Mouse (Mus musculus) forebrain, embryonic 10.5 days (tissue): Measurements from ENCODE around the gene Aar2. TPM values are rescaled to one million over a fixed set of nuclear protein-coding genes. Genes with fewer than 3 reads are reported as not detected.

Source experiments
- DNase-seq: peaks from one replicate; pipeline ENCODE4 v3.0.0-alpha.2; 2017; ENCODE audit warnings: low spot score; ENCODE audit errors: extremely low spot score
- H3K27ac ChIP-seq: fragments of 300-500 bp; sonication (generic); 2 replicates; pipeline ENCODE4 v1.5.1; 2016; ENCODE audit warnings: mild to moderate bottlenecking
- H3K27me3 ChIP-seq: fragments of 300-500 bp; sonication (generic); 2 replicates; pipeline ENCODE4 v1.6.1; 2016; ENCODE audit warnings: mild to moderate bottlenecking; ENCODE audit not compliant: poor library complexity, severe bottlenecking
- H3K36me3 ChIP-seq: fragments of 300-500 bp; sonication (generic); replicated peaks from 2 replicates; pipeline ENCODE4 v1.6.1; 2016; ENCODE audit warnings: mild to moderate bottlenecking, moderate library complexity
- H3K4me1 ChIP-seq: fragments of 300-500 bp; sonication (generic); 2 replicates; pipeline ENCODE4 v1.6.1; 2016
- H3K4me3 ChIP-seq: fragments of 300-500 bp; sonication (generic); 2 replicates; pipeline ENCODE4 v1.5.1; 2016; ENCODE audit warnings: mild to moderate bottlenecking, moderate library complexity
- H3K9me3 ChIP-seq: fragments of 300-500 bp; sonication (generic); 2 replicates; pipeline ENCODE4 v1.6.1; 2016; ENCODE audit warnings: mild to moderate bottlenecking, moderate library complexity
- WGBS: fragments of 180-500 bp; shearing (Covaris S2); methylation state at CpG from one replicate; pipeline ENCODE4 v1.1.7; 2016; 5-methylcytosine and 5-hydroxymethylcytosine counted together
- polyA plus RNA-seq: library from polyadenylated mRNA; unstranded; fragments of >200 nt; fragmentation: Nextera tagmentation; extraction: Ambion mirVana; gene quantifications from 2 replicates; pipeline ENCODE4 v1.2.1, GENCODE M21; 2016

Gene Aar2
- polyA plus RNA-seq, 1 experiment from 2014 or later = 51.6 TPM

DNA sequence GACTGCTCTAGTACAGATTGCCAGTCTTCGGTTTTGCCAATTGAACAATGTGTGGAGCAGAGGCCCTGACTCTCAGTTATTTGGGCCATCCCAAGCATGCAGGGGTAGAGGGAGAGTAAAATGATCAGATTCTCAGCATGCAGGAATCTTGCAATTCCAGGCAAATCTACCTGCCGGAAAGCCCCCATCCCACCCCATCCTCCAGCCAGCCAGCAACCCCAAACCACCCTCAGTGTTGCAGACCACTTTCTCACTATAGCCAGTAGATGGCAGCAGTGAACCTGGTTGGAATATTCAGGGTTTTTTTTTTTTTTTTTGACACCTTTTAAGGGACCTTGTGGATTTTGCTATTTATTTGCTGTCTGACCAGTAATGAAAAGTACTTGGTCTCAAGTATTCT, 17.7 kb upstream of the Aar2 start:
- H3K27me3 ChIP-seq = no peaks in the 10 kb centered on the region
- H3K4me1 ChIP-seq = no peaks in the 10 kb centered on the region
- 78% methylated on average over 2 of the region's 2 CpGs for WGBS
- H3K27ac ChIP-seq = no peak overlapping the region
- H3K36me3 ChIP-seq = 0 out of 2 replicates have a peak, but pooled peaks cover 3% of the 10 kb centered on the region
- H3K9me3 ChIP-seq = no peaks in the 10 kb centered on the region
- DNase-seq = peak; percentile 21
- H3K4me3 ChIP-seq = no peak overlapping the region

DNA sequence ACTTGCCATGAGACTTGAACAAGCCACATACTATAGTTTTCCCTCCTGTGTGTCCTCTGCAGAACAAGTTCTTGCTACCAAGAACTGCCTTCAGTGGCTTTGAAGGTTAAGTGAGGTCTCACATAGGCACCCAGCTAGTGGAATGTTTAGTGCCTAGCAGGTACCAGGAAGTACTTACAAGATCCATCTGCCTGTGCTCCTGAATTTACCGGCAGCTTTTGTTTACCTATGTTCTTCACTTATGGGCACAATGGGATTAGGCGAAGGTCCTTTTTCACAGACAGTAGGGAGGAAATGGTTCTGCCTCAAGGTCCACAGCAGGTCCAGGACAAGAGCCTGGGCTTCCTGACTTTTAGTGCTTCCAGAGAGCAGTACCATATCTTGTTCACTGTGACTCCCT, 14.2 kb upstream of the Aar2 start:
- Histone ChIP-seq H3K4me1 (no peaks in the 10 kb centered on the region), H3K27ac (no peak overlapping the region), H3K36me3 (0 out of 2 replicates have a peak, but pooled peaks cover 3% of the 10 kb centered on the region), H3K4me3 (no peak overlapping the region), H3K27me3 (no peaks in the 10 kb centered on the region), H3K9me3 (no peaks in the 10 kb centered on the region)
- no peak for DNase-seq
- 90% methylated on average over 2 of the region's 2 CpGs for WGBS

DNA sequence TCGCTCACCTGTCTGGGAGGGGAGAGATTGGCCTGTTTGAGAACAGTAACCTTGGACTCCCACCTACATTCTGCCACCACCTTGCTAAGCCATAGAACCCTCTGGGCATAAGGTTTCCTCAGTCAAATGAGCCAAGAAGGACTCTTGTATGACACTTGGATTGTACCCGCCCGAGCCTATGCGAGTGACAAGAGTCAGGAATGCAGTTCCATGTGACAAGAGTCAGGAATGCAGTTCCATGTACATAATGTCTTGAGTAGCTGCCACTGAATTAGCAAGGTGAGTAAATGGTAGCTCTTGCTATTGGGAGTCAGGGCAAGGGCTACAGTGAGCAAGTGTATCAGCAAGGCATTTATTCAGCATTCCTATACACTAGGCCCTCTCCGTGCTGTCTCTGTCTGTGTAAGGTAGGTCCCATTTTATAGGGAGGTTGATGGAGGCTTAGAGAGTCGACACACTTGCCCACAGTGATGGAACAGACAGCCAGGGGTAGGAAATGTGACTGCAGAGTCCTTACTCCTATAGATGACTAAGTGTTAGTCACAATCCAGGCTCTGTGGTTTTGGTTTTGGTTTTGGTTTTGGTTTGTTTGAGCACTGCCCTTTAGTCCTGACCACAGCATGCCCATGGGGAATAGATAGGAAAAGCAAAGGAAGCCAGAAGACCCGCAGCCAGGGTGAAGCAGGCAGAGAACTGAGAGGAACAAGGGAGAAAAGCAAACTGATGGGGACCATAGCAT, 8.4 kb upstream of the Aar2 start:
- no peak overlapping the region for H3K4me3 ChIP-seq
- no peak for DNase-seq
- H3K27ac ChIP-seq = no peak overlapping the region
- H3K36me3 ChIP-seq = no peaks in the 10 kb centered on the region
- H3K27me3 ChIP-seq = no peaks in the 10 kb centered on the region
- no peaks in the 10 kb centered on the region for H3K9me3 ChIP-seq
- no peaks in the 10 kb centered on the region for H3K4me1 ChIP-seq
- WGBS = 86% methylated on average over 7 of the region's 7 CpGs

GRCm38 (mm10) chr2:156540991-156541390, 6.4 kb upstream of the Aar2 start:
- Histone ChIP-seq H3K4me1 (no peaks in the 10 kb centered on the region), H3K36me3 (no peaks in the 10 kb centered on the region), H3K27me3 (no peaks in the 10 kb centered on the region), H3K4me3 (no peak overlapping the region), H3K9me3 (no peaks in the 10 kb centered on the region), H3K27ac (no peak overlapping the region)
- DNase-seq = no peak
- 88% methylated on average over 7 of the region's 7 CpGs for WGBS

DNA sequence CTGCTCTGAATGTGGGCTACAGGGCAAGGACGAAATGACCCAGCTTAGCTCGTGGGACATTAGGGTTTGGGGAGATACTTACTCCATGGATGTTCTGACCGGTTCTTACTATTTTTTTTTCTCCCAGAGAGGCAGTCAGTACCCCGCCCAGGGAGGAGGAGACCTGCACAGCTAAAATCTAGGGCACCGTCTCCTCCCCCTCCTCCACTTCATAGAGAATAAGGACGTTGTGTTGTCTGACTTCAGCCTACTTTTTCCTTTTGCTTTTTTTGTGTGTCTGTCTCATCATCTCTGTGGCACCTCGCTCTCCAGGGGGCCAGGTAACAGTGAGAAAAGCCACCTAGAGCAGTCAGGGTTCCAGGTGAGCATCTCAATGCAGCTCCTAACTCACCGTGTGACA, 5.0 kb upstream of the Aar2 start:
- Histone ChIP-seq H3K27ac (no peak overlapping the region), H3K36me3 (no peaks in the 10 kb centered on the region), H3K4me3 (no peak overlapping the region), H3K4me1 (peaks cover 5% of the 10 kb centered on the region), H3K27me3 (no peaks in the 10 kb centered on the region), H3K9me3 (no peaks in the 10 kb centered on the region)
- DNase-seq = no peak
- 81% methylated on average over 8 of the region's 8 CpGs for WGBS

GRCm38 (mm10) chr2:156543804-156544203, 3.6 kb upstream of the Aar2 start:
- H3K27ac ChIP-seq = no peak overlapping the region
- H3K4me3 ChIP-seq = no peak overlapping the region
- WGBS = 74% methylated on average over 3 of the region's 3 CpGs
- no peak for DNase-seq
- H3K4me1 ChIP-seq = peaks cover 16% of the 10 kb centered on the region
- H3K27me3 ChIP-seq = no peaks in the 10 kb centered on the region
- H3K9me3 ChIP-seq = no peaks in the 10 kb centered on the region
- H3K36me3 ChIP-seq = no peaks in the 10 kb centered on the region

- no peak overlapping the region for H3K27ac ChIP-seq
- WGBS = 87% methylated on average over 4 of the region's 4 CpGs
- no peak for DNase-seq
- H3K27me3 ChIP-seq = no peaks in the 10 kb centered on the region
- peaks cover 69% of the 10 kb centered on the region for H3K36me3 ChIP-seq
- H3K4me3 ChIP-seq = no peak overlapping the region
- H3K9me3 ChIP-seq = no peaks in the 10 kb centered on the region
- H3K4me1 ChIP-seq = peaks cover 17% of the 10 kb centered on the region
Measured at GRCm38 (mm10) chr2:156552421-156552820, 5.0 kb downstream of the Aar2 start.

DNA sequence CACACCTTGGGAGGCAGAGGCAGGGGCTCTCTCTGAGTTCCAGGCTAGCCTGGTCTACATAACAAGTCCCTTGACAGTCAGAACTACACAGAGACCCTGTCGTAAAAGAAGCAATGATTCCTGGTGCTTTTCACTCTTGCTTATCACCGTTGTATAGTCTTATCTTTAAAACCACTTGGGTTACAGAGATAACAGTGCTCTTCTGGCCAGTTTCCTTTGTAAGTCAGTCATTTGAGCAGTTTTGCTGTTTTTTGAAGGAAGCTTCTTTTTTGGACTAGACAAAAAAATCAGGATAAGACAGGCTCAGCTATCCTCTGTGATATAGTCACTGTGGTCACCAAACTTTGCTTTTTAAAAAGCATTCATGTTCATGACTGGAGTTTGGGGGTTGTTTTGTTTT, 14.4 kb downstream of the Aar2 start:
- no peaks in the 10 kb centered on the region for H3K27me3 ChIP-seq
- no peaks in the 10 kb centered on the region for H3K4me1 ChIP-seq
- H3K9me3 ChIP-seq = no peaks in the 10 kb centered on the region
- no peak for DNase-seq
- H3K27ac ChIP-seq = no peak overlapping the region
- WGBS = 91% methylated on average over 2 of the region's 2 CpGs
- no peak overlapping the region for H3K4me3 ChIP-seq
- H3K36me3 ChIP-seq = peaks cover 79% of the 10 kb centered on the region

DNA sequence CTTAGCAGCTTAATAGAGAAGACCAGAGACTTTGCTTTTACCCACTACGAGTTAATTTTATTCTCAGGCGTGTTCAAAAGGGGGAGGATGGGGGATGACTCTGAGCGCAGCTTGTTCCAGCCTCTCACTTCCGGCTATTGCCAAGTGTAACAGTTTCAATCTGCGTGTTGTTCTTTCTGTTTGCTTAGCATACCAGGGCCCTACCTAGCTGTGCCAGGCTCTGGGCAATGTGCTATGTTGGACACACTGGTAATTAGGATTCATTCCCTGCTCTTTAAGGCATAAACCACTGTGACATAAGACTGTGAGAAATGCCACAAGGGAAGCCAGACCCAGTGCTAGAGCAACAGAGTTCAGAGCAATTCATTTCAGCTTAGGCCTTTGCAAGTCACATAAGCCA, 16.2 kb downstream of the Aar2 start:
- Histone ChIP-seq H3K27ac (no peak overlapping the region), H3K4me1 (no peaks in the 10 kb centered on the region), H3K4me3 (no peak overlapping the region), H3K36me3 (peaks cover 79% of the 10 kb centered on the region), H3K9me3 (no peaks in the 10 kb centered on the region), H3K27me3 (no peaks in the 10 kb centered on the region)
- no peak for DNase-seq
- WGBS = 92% methylated on average over 5 of the region's 5 CpGs

DNA sequence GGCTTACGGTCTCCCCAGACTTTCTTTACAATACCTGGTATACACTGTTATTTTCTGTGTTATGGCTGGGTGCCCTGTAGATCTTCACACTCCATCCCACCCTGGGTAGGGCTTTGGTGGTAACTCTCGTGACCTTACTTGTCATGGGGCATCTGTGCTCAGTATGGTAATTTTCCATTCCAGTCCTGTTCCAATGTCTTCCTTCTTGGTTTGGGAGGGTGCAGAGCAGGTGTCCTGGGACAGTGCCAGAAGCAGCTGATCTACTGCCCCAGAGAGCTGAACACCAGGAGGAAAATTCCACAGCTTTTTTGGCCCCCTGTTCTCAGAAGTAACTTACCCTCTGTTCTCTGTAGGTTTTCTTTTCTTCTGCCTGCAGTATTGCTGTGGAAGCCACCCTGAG, 19.1 kb downstream of the Aar2 start:
- 94% methylated on average over 2 of the region's 2 CpGs for WGBS
- no peaks in the 10 kb centered on the region for H3K27me3 ChIP-seq
- H3K4me1 ChIP-seq = no peaks in the 10 kb centered on the region
- DNase-seq = no peak
- no peak overlapping the region for H3K4me3 ChIP-seq
- H3K27ac ChIP-seq = no peak overlapping the region
- peaks cover 63% of the 10 kb centered on the region for H3K36me3 ChIP-seq
- H3K9me3 ChIP-seq = no peaks in the 10 kb centered on the region

DNA sequence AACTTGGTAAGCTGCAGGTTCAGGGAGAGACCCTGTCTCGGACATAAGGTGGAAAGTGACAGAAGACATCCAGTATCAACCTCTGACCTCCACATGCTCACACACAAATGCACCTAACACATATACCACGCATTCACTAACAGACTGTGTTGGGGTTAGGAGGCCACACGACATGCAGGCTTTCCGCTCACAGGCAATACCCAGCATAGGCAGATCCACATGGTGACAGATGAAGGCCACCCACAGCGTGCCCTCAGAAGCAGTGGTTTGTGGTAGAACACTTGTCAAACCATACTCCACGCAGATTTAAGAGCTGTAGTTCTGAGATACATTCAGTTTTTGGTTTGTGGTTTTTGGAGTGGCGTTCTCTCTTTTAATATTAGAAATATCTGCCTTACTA, 21.3 kb downstream of the Aar2 start:
- Histone ChIP-seq H3K27ac (no peak overlapping the region), H3K9me3 (no peaks in the 10 kb centered on the region), H3K36me3 (peaks cover 55% of the 10 kb centered on the region), H3K4me1 (no peaks in the 10 kb centered on the region), H3K4me3 (no peak overlapping the region), H3K27me3 (no peaks in the 10 kb centered on the region)
- DNase-seq = no peak
- WGBS = 92% methylated on average over 7 of the region's 7 CpGs

DNA sequence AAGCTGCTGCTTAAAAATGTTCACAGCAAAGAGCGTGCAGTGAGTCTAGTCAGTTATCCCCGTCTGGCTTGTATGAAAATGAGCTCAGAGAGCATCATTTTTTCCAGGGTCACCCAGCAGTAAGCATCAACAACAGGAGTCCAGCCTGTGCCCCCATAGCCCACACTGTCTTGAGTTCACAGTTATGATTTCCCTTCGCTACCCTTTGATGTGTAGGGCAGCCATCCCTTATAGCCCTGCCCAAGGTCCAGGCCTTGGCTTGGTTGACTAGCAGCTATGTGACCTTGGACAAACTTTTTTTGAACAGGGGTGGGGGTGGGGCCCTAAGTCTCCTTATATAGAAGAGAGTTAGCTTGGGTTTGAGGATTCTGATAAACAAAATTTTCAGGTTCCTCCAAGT, 21.9 kb downstream of the Aar2 start:
- WGBS = 92% methylated on average over 3 of the region's 3 CpGs

GRCm38 (mm10) chr2:156571521-156571920, 24.1 kb downstream of the Aar2 start:
- no peaks in the 10 kb centered on the region for H3K4me1 ChIP-seq
- no peak overlapping the region for H3K27ac ChIP-seq
- no peak for DNase-seq
- H3K36me3 ChIP-seq = peaks cover 33% of the 10 kb centered on the region
- H3K27me3 ChIP-seq = no peaks in the 10 kb centered on the region
- 90% methylated on average over 6 of the region's 6 CpGs for WGBS
- no peak overlapping the region for H3K4me3 ChIP-seq
- H3K9me3 ChIP-seq = no peaks in the 10 kb centered on the region

More for the DNA sequence above, 21.9 kb downstream of the Aar2 start:
- no peak overlapping the region for H3K4me3 ChIP-seq
- no peaks in the 10 kb centered on the region for H3K4me1 ChIP-seq
- no peak for DNase-seq
- peaks cover 50% of the 10 kb centered on the region for H3K36me3 ChIP-seq
- no peaks in the 10 kb centered on the region for H3K27me3 ChIP-seq
- no peak overlapping the region for H3K27ac ChIP-seq
- no peaks in the 10 kb centered on the region for H3K9me3 ChIP-seq
